Mouse (Mus musculus) MEL (cell line): ENCODE measurements around the gene Xlr3b.
"Not testable (repeated sequence)": the region's sequence is repeated elsewhere in the genome, so short reads cannot be mapped to it uniquely, and the experiment has no call there.

Experiments used
- CHD1 ChIP-seq: IDR thresholded peaks from 2 replicates; pipeline ENCODE4 v1.6.1; 2012; ENCODE audit warnings: low read depth, mild to moderate bottlenecking, inconsistent platforms, low read length, improper control_type of control experiment
- CHD2 ChIP-seq: IDR thresholded peaks from 2 replicates; pipeline ENCODE4 v1.6.1; 2011; ENCODE audit warnings: low read length, improper control_type of control experiment
- CTCF ChIP-seq, 3 experiments: IDR thresholded peaks in 2 of 3; conservative IDR thresholded peaks in 1 of 3; 2 replicates each; pipeline ENCODE4 v1.5.1; 2011 to 2012; ENCODE audit warnings: low read length in 3 of 3, low read depth in 2 of 3, mild to moderate bottlenecking in 2 of 3, improper control_type of control experiment in 1 of 3, inconsistent platforms in 1 of 3, mixed read lengths in 1 of 3, moderate library complexity in 1 of 3; ENCODE audit not compliant: control insufficient read depth in 1 of 3, insufficient read depth in 1 of 3, poor library complexity in 1 of 3, severe bottlenecking in 1 of 3
- EP300 ChIP-seq, 2 experiments: IDR thresholded peaks; 2 replicates each; pipeline ENCODE4 v1.6.1; 2011; ENCODE audit warnings: improper control_type of control experiment in 2 of 2, low read length in 2 of 2, low read depth in 1 of 2, mild to moderate bottlenecking in 1 of 2
- GATA1 ChIP-seq: IDR thresholded peaks from 2 replicates; pipeline ENCODE4 v1.6.1; 2011; ENCODE audit warnings: low read depth, low read length, improper control_type of control experiment
- HCFC1 ChIP-seq: IDR thresholded peaks from 2 replicates; pipeline ENCODE4 v1.6.1; 2012; ENCODE audit warnings: low read depth, mild to moderate bottlenecking, inconsistent platforms, low read length, improper control_type of control experiment, moderate library complexity
- POLR2A ChIP-seq, 2 experiments: IDR thresholded peaks; 2 replicates each; pipeline ENCODE4 v1.6.1; 2011 to 2012; ENCODE audit warnings: low read length in 2 of 2, mild to moderate bottlenecking in 2 of 2, control low read depth in 1 of 2, improper control_type of control experiment in 1 of 2, low read depth in 1 of 2, moderate library complexity in 1 of 2; ENCODE audit not compliant: control insufficient read depth in 1 of 2, insufficient read depth in 1 of 2, poor library complexity in 1 of 2
- SMC3 ChIP-seq: IDR thresholded peaks from 2 replicates; pipeline ENCODE4 v1.6.1; 2011; ENCODE audit warnings: low read depth, low read length, improper control_type of control experiment
- TBP ChIP-seq: IDR thresholded peaks from 2 replicates; pipeline ENCODE4 v1.8.0; 2011; ENCODE audit warnings: low read depth, low read length, improper control_type of control experiment
- USF1 ChIP-seq: IDR thresholded peaks from 2 replicates; pipeline ENCODE4 v1.6.1; 2014; ENCODE audit warnings: low read depth, mild to moderate bottlenecking, inconsistent platforms, low read length, improper control_type of control experiment, moderate library complexity
- ZMIZ1 ChIP-seq: IDR thresholded peaks from 2 replicates; pipeline ENCODE4 v1.6.1; 2012; ENCODE audit warnings: low read depth, mild to moderate bottlenecking, inconsistent platforms, low read length, improper control_type of control experiment, moderate library complexity
- ZNF384 ChIP-seq: IDR thresholded peaks from 2 replicates; pipeline ENCODE4 v1.6.1; 2012; ENCODE audit warnings: low read depth, mild to moderate bottlenecking, inconsistent platforms, low read length, improper control_type of control experiment

GRCm38 (mm10) chrX:73149350-73149749 lies 42.7 kb upstream of the Xlr3b start, which contains the start of gene DXBay18:
- TF ChIP-seq TBP; CTCF (IDR thresholded peaks at IDR 0.05 in 2 of 3, conservative IDR thresholded peaks at IDR 0.05 in 1 of 3; ENCODE audit: control insufficient read depth in 1 of 3, insufficient read depth in 1 of 3, low read depth in 2 of 3, low read length in 3 of 3, poor library complexity in 1 of 3, severe bottlenecking in 1 of 3); GATA1; ZMIZ1; HCFC1; CHD2; ZNF384; SMC3; POLR2A (IDR thresholded peaks at IDR 0.05; ENCODE audit: control insufficient read depth in 1 of 2, insufficient read depth in 1 of 2, low read depth in 1 of 2, low read length in 2 of 2, poor library complexity in 1 of 2); EP300 (IDR thresholded peaks at IDR 0.05; ENCODE audit: low read depth in 1 of 2, low read length in 2 of 2); USF1; CHD1: not testable (repeated sequence)
